Mouse (Mus musculus) R1 (cell line): ENCODE data around the gene Klk1b11.
"Not testable (repeated sequence)": the region's sequence is repeated elsewhere in the genome, so short reads cannot be mapped to it uniquely, and the experiment has no call there.

Experiments used
- DNase-seq: peaks from one replicate; pipeline ENCODE4 v3.0.0-alpha.2; 2018; ENCODE audit warnings: low read depth, low spot score

The Klk1b11 gene

GRCm38 (mm10) chr7:43995577-43995976, at the start of gene Klk1b11:
Gene Klk1b11 (plus strand): TSS chr7:43995877.
- DNase-seq, result not testable (repeated sequence)

GRCm38 (mm10) chr7:43950364-43950763, 45.3 kb upstream of the Klk1b11 start, which contains the start of gene Klk1b8:
Gene Klk1b8 (plus strand): TSS chr7:43950664.
- no peak for DNase-seq

- no peak for DNase-seq
Measured at GRCm38 (mm10) chr7:43952703-43953102, 43.0 kb upstream of the Klk1b11 start.

GRCm38 (mm10) chr7:43966451-43966850, 29.2 kb upstream of the Klk1b11 start, which contains the start of gene Klk1b1:
Gene Klk1b1 (plus strand): TSS chr7:43966751.
- no peak for DNase-seq

- DNase-seq, result no peak
Measured at GRCm38 (mm10) chr7:43967058-43967457, 28.6 kb upstream of the Klk1b11 start.

GRCm38 (mm10) chr7:43967612-43968011, 28.1 kb upstream of the Klk1b11 start:
- no peak for DNase-seq

GRCm38 (mm10) chr7:43975761-43976160, 19.9 kb upstream of the Klk1b11 start, which contains the start of gene Klk1b9:
Gene Klk1b9 (plus strand): TSS chr7:43976061.
- not testable (repeated sequence) for DNase-seq

GRCm38 (mm10) chr7:43985657-43986056, 10.0 kb upstream of the Klk1b11 start:
- DNase-seq, result no peak

- DNase-seq, result not testable (repeated sequence)
Measured at GRCm38 (mm10) chr7:43994821-43995220, 856 bp upstream of the Klk1b11 start.

GRCm38 (mm10) chr7:44004847-44005246, 9.2 kb downstream of the Klk1b11 start:
- DNase-seq, result no peak

- not testable (repeated sequence) for DNase-seq
Measured at GRCm38 (mm10) chr7:44011868-44012267, 16.2 kb downstream of the Klk1b11 start, which contains the start of gene Klk1b26. Gene Klk1b26 (plus strand): TSS chr7:44012168.

- not testable (repeated sequence) for DNase-seq
Measured at GRCm38 (mm10) chr7:44014666-44015065, 19.0 kb downstream of the Klk1b11 start.

GRCm38 (mm10) chr7:44015071-44015470, 19.4 kb downstream of the Klk1b11 start:
- DNase-seq, result no peak
